Mouse (Mus musculus): ENCODE data around the gene Pop4.

Gene Pop4

GRCm38 (mm10) chr7:38220866-38221265 lies 50.4 kb downstream of the Pop4 start:
- no peak for DNase-seq (ENCODE audit: low spot score in 2 of 2)

- DNase-seq (ENCODE audit: low spot score in 2 of 2): no peak
These were observed 51.7 kb downstream of the Pop4 start for GRCm38 (mm10) chr7:38219526-38219925.

GRCm38 (mm10) chr7:38218631-38219367 lies 52.4 kb downstream of the Pop4 start:
- peak in 1 of 2 experiments; percentile 50 for DNase-seq (ENCODE audit: low spot score in 2 of 2)

- peak; percentile 34 to 54 for DNase-seq (ENCODE audit: low spot score in 2 of 2)
These were observed 53.6 kb downstream of the Pop4 start for GRCm38 (mm10) chr7:38217417-38218171.

- no peak for DNase-seq (ENCODE audit: low spot score in 2 of 2)
These were observed 55.5 kb downstream of the Pop4 start for GRCm38 (mm10) chr7:38215697-38216096.

- no peak for DNase-seq (ENCODE audit: low spot score in 2 of 2)
These were observed 55.9 kb downstream of the Pop4 start for GRCm38 (mm10) chr7:38215281-38215680.

GRCm38 (mm10) chr7:38214473-38215214 lies 56.6 kb downstream of the Pop4 start:
- DNase-seq (ENCODE audit: low spot score in 2 of 2): no peak

GRCm38 (mm10) chr7:38212651-38213062 lies 58.6 kb downstream of the Pop4 start:
- DNase-seq (ENCODE audit: low spot score in 2 of 2): no peak
